Mouse (Mus musculus): ENCODE measurements around the gene Fut2.

Gene Fut2

DNA sequence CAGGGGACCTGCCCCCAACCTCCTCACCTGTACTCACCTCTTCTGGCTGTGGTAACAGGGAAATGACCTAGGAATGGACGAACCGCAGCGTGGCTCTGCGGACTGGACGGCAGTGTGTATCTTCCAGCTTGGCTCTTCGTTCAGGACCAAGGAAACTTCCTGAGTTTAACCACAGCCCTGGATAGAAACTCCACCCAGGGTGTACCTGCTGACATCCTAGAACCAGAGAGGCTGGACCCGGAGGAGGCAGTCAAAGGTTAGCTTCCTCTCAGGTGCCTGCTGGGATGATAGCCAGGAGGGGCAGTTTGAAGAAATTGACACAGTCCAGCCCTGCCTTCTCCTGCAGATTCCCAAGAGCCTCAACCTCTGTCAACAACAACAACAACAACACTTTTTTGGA, at the start of gene Fut2:
Fut2 (minus strand) TSS at position 234 of the 400 bp plus-strand sequence.
- no peak for DNase-seq

- peak; percentile 97 to 99 for DNase-seq
Measured at GRCm38 (mm10) chr7:45715090-45715708, 49.0 kb upstream of the Fut2 start, which contains the start of gene Rpl18. Rpl18 (plus strand) TSS chr7:45715457.

GRCm38 (mm10) chr7:45714630-45715089, 48.5 kb upstream of the Fut2 start:
- no peak for DNase-seq

- peak in 1 of 2 experiments; percentile 10 for DNase-seq
Measured at GRCm38 (mm10) chr7:45713881-45714520, 47.8 kb upstream of the Fut2 start.

- DNase-seq: peak in 1 of 2 experiments; percentile 30
Measured at GRCm38 (mm10) chr7:45713396-45713795, 47.2 kb upstream of the Fut2 start.

DNA sequence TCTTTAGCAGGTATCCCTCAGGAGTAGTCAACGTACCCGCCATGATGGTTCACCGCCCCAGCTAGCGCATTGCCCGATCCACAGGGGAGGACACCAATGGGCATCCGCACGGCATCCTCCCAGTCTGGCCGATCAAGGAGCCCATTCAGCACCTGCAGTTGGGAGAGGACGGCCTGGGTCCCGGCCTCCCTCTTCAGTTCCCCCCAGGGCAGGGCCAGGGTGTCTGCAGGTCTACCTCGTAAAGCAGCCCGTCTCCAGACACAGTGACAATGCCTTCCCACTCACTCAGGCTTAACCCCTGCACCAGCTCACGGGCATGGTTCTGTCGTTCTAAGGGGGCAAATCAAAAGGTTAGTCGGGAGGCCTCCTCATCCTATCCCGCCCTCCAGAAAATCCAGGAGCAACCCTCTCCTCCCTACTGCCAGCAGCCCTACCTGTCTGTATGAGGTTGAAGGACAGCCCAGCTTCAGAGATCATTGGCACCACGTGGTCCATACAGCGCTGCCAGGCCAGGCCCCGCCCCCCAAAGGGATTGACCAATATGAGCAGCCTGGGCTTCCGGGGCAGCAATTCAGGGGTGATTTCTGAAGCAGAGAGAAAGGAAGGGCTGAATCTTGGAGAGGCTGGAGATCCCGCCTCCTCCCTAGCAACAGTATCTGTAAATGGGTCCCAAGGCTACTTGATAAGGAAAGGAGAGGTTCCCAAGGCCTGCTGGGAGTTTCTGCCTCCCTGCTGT, 46.0 kb upstream of the Fut2 start:
- DNase-seq: peak in 1 of 2 experiments; percentile 29

GRCm38 (mm10) chr7:45711316-45712021, 45.3 kb upstream of the Fut2 start:
- peak in 1 of 2 experiments; percentile 17 for DNase-seq

- DNase-seq: peak in 1 of 2 experiments; percentile 17
Measured at GRCm38 (mm10) chr7:45710477-45711191, 44.4 kb upstream of the Fut2 start.

- peak in 1 of 2 experiments; percentile 22 for DNase-seq
Measured at GRCm38 (mm10) chr7:45709677-45710355, 43.6 kb upstream of the Fut2 start.

DNA sequence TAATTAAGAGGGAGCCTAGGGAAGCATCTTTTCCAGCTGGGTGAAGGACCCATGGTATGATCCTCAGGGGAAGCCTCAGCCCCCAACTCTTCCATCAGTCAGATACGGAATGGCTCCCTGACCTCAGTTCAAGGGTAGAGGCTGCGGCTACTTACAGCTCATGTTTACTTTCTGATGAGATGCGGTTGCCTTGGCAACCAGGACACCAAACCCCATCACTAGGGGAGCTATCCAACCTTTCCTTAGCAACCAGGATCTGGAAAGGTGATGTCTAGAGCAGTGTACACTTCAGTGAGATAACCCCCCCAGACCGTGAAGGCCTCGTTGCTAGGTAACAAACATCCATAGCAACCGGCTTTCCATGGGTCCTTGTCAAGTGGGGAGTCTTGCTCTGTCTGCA, 42.8 kb upstream of the Fut2 start:
- peak in 1 of 2 experiments; percentile 23 for DNase-seq

DNA sequence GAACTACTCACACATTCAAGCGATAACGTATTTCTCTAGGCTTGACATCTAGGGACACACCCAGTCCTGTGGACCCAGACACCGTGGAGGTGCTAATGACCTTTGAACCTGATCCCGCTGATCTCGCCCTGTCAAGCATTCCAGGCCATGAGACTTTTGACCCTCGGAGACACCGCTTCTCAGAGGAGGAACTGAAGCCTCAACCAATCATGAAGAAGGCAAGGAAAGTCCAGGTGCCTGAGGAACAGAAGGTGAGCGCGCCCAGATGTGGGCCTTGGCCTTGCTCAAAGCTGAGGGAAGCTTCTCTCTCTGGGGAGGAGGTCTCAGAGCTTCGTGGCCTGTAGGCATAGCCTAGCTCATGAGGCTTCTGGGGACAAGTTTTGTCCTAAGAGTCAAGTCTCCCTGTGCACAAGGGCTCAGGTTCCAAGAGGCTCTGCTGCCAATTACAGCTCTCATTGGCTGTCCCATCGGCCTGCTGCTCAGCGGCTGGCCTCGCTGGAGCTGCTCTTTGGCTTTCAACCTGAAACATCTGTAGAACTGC, 42.1 kb upstream of the Fut2 start:
- peak in 1 of 2 experiments; percentile 43 for DNase-seq

- DNase-seq: peak; percentile 95 to 96
Measured at GRCm38 (mm10) chr7:45707375-45707967, 41.3 kb upstream of the Fut2 start.

GRCm38 (mm10) chr7:45706721-45707241, 40.6 kb upstream of the Fut2 start:
- DNase-seq: peak; percentile 80 to 89

- peak; percentile 70 to 74 for DNase-seq
Measured at GRCm38 (mm10) chr7:45705873-45706281, 39.7 kb upstream of the Fut2 start.

- DNase-seq: no peak
Measured at GRCm38 (mm10) chr7:45705443-45705864, 39.3 kb upstream of the Fut2 start.

DNA sequence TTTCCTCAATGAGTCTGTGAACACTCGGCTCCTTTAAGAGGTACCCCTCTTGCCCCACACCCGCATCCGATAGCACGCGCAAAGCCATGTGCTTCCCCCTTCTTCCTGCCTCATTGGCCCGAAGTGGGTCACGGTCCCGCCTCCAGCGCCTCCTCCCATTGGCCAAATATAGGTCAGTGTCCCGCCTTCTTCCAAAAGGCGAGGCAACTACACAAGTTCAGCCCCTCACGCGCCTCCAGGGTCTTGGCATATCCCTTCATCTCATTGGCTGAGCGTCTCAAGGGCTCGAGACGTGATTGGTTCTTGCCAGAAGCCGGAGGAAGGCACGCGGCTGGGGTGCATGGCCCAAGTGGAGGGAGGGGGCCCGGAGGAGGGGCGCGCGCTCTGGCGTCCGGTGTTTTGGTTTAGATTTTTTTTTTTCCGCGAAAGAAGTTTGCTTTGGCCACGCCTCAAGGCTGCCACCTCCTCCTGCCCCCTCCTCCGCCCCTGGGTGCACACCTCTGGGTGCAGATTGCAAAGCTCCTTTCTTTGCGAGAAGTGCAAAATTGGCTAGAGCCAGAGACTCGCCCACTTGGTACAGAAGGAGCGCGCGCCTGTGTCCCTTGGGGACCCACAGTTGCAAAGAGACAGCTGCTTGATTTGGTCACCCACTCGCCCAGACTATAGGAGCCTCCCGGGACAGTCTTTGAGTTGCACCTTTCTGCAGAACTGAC, 38.7 kb upstream of the Fut2 start, which contains the start of gene Dbp:
Dbp (plus strand) TSS at position 359 of the 713 bp plus-strand sequence.
- DNase-seq: peak; percentile 97 to 100

DNA sequence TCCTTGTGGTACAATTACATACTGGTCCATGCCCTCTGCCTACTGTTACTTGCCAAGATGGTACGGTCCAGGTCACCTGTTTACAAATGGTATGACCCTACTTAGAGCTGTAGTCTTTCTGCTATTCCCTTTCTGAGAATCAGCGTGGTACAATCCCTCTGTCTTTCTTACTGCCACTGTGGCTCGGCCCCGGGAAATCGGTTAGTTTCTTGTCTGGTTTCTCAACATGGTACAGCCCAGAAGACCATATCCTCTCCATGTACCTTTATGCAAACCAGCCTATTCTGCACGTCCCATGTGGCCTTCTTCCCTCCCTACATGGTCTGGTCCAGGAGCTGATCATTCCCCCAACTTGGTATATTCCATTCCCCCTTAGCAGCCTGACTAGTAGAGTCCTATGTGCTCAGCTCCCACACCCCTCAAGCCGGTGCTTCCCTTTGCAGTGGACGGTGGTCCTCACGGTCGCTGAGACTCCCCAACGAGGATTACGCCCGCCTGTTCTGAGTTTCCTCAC, 37.9 kb upstream of the Fut2 start:
- DNase-seq: peak; percentile 71 to 74

DNA sequence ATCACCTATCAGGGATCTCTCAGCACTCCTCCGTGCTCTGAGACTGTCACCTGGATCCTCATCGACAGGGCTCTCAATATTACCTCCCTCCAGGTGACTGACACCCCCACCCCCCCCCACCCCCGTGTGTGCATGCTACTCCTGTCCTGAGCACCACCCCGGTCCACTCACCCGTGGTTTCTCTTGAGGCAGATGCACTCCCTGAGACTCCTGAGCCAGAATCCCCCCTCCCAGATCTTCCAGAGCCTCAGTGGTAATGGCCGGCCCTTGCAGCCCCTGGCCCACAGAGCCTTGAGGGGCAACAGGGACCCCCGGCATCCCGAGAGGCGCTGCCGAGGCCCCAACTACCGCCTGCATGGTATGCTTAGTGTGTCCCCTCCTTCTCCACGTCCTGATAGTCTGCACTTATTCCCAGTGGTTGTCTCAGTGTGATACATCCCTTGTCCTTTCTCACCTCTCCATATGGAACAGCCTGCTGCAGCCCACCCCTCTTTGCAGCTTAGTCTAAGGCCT, 37.4 kb upstream of the Fut2 start:
- no peak for DNase-seq

Data from cerebellum, adult 18-20 months (tissue).